Mouse (Mus musculus): ENCODE results near the gene Ltbp2. TPM values are rescaled to one million over a fixed set of nuclear protein-coding genes. Genes with fewer than 3 reads are reported as not detected.

Ltbp2 gene
- polyA plus RNA-seq (2017; shearing (Covaris generic)) = 0.28 TPM

DNA sequence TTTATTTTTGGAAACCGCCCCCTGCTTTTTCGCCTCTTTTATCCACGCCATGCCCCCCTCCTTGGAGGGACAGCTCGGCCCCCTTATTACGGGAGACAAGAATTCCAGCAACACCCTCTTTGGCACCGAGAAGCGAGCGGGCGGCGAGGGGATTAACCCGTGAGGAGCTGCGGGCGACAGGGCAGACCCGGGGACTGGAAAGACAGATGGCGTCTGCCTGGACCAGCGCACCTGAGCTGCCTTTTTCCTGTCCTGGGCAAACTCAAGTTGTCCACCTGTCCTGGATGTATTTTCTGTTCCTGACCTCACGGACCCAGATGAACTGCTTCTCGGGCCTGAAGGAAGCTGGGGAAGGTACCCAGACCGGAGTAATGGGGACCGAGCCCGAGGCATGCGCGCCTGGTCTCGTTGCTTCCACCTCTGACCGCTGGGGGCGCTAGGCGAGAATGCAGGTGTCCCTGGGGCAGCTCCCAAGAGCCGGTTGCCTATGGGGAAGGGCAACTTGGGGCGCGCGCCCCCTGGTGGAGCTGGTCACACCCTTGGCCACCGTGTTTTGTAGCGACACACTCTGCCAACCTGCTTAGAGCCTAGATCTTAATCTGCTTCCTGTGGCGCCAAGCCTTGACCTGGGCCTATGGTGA lies at the start of gene Ltbp2:
Gene Ltbp2 (minus strand): TSS at position 52 of the 641 bp plus-strand sequence.

DNA sequence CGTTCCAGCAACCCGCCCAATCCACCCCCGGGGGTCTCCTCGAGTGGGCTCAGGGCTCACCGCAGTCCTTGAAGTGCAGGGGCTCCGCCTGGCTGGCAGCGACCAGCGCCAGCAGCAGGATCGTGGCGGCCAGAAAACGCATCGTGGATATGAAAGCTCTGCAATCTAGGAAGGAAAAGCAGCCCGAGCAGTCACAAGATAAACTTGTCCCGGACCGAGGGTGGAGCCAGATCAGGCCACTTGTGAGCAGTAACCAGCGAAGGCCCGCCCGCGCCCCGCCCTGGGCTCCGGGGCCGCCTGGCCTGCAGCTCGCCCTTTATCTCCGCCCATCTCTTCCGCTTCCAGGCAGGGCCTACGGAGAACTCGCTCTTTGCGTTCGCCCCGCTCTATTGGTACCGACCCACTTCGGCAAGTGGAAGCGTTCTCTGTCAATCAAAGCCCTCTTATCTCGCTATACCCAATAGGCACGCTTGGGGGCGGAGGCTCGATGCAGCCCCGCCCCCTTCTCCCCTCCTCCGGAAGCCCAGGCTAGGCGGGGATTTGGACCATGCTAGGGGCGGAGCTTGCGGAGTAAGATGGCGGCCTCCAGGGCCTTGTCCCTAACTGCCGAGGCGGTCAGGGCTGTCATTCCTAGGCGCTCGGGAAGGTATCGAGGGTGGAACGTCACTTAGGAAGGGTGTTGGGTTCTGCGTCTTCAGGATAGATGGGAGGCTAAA lies 103.4 kb downstream of the Ltbp2 start, which contains the start of the genes Npc2 and Isca2:
Gene Npc2 (minus strand): TSS at position 427 of the 716 bp plus-strand sequence.
Gene Isca2 (plus strand): TSS at position 526 of the 716 bp plus-strand sequence.

Other genes starting within 250 kb of the Ltbp2 start
- 0.24 TPM for gene Vrtn, start 235.5 kb downstream of the Ltbp2 start, polyA plus RNA-seq (2017; shearing (Covaris generic))
- gene Syndig1l, start 177.7 kb downstream of the Ltbp2 start, polyA plus RNA-seq (2017; shearing (Covaris generic)) = 0.22 TPM
- 80.8 TPM for gene Npc2, start 103.4 kb downstream of the Ltbp2 start, polyA plus RNA-seq (2017; shearing (Covaris generic))
- 83.6 TPM for gene Isca2, start 103.3 kb downstream of the Ltbp2 start, polyA plus RNA-seq (2017; shearing (Covaris generic))
- gene Fcf1, start 94.4 kb upstream of the Ltbp2 start, polyA plus RNA-seq (2017; shearing (Covaris generic)) = 112 TPM
- 17.0 TPM for gene Arel1, start 94.4 kb upstream of the Ltbp2 start, polyA plus RNA-seq (2017; shearing (Covaris generic))
- 24.0 TPM for gene Ylpm1, start 119.8 kb upstream of the Ltbp2 start, polyA plus RNA-seq (2017; shearing (Covaris generic))
- gene Prox2, start 234.2 kb upstream of the Ltbp2 start, polyA plus RNA-seq (2017; shearing (Covaris generic)) = 5.3 TPM
- gene Dlst, start 234.3 kb upstream of the Ltbp2 start, polyA plus RNA-seq (2017; shearing (Covaris generic)) = 91.3 TPM